Mouse (Mus musculus) layer of hippocampus, postnatal 36 days (tissue): ENCODE results near the gene Pdcd11. TPM values are rescaled to one million over a fixed set of nuclear protein-coding genes. Genes with fewer than 3 reads are reported as not detected.
"Not testable (repeated sequence)": the region's sequence is repeated elsewhere in the genome, so short reads cannot be mapped to it uniquely, and the experiment has no call there.

ENCODE experiments used
- DNase-seq, 2 experiments: peaks; one replicate each; pipeline ENCODE4 v3.0.0; 2022
- total RNA-seq, 2 experiments: library from RNA; stranded (reverse); gene quantifications; 2 replicates each; pipeline ENCODE4 v1.2.3; 2021

Gene Pdcd11
- total RNA-seq, 2 experiments from 2014 or later, result 17.4 to 18.9 TPM

GRCm38 (mm10) chr19:47128164-47128563, 37.6 kb downstream of the Pdcd11 start:
- DNase-seq, result no peak

GRCm38 (mm10) chr19:47128835-47129234, 38.3 kb downstream of the Pdcd11 start:
- no peak for DNase-seq

- DNase-seq, result no peak
Measured at GRCm38 (mm10) chr19:47130551-47131125, 40.1 kb downstream of the Pdcd11 start.

GRCm38 (mm10) chr19:47133161-47133560, 42.6 kb downstream of the Pdcd11 start:
- no peak for DNase-seq

- DNase-seq, result no peak
Measured at GRCm38 (mm10) chr19:47135568-47135967, 45.0 kb downstream of the Pdcd11 start.

GRCm38 (mm10) chr19:47136170-47136569, 45.6 kb downstream of the Pdcd11 start:
- DNase-seq, result no peak

GRCm38 (mm10) chr19:47137051-47137581, 46.5 kb downstream of the Pdcd11 start:
- DNase-seq, result peak; percentile 53 to 76

- DNase-seq, result peak; percentile 42 to 44
Measured at GRCm38 (mm10) chr19:47137771-47138421, 47.3 kb downstream of the Pdcd11 start, which contains the start of gene Calhm2. TSS of gene Calhm2 (minus strand) at chr19:47138294.

- DNase-seq, result not testable (repeated sequence)
Measured at GRCm38 (mm10) chr19:47139611-47140010, 49.0 kb downstream of the Pdcd11 start.

- DNase-seq, result no peak
Measured at GRCm38 (mm10) chr19:47142438-47142837, 51.9 kb downstream of the Pdcd11 start.

GRCm38 (mm10) chr19:47144154-47144553, 53.6 kb downstream of the Pdcd11 start, which contains the start of gene Calhm1:
TSS of gene Calhm1 (minus strand) at chr19:47144254.
- no peak for DNase-seq

- no peak for DNase-seq
Measured at GRCm38 (mm10) chr19:47148267-47148847, 57.8 kb downstream of the Pdcd11 start.

- DNase-seq, result no peak
Measured at GRCm38 (mm10) chr19:47149854-47150253, 59.3 kb downstream of the Pdcd11 start.

GRCm38 (mm10) chr19:47151332-47152061, 60.9 kb downstream of the Pdcd11 start:
- DNase-seq, result no peak

- no peak for DNase-seq
Measured at GRCm38 (mm10) chr19:47152062-47152369, 61.4 kb downstream of the Pdcd11 start.

- no peak for DNase-seq
Measured at GRCm38 (mm10) chr19:47153767-47154166, 63.2 kb downstream of the Pdcd11 start.

GRCm38 (mm10) chr19:47157664-47158063, 67.1 kb downstream of the Pdcd11 start, which contains the start of gene Calhm3:
TSS of gene Calhm3 (minus strand) at chr19:47157764.
- DNase-seq, result no peak

- DNase-seq, result no peak
Measured at GRCm38 (mm10) chr19:47161669-47162068, 71.1 kb downstream of the Pdcd11 start.

- no peak for DNase-seq
Measured at GRCm38 (mm10) chr19:47163176-47163744, 72.7 kb downstream of the Pdcd11 start.

GRCm38 (mm10) chr19:47166758-47167157, 76.2 kb downstream of the Pdcd11 start:
- no peak for DNase-seq

- no peak for DNase-seq
Measured at GRCm38 (mm10) chr19:47167617-47168214, 77.1 kb downstream of the Pdcd11 start.

GRCm38 (mm10) chr19:47168223-47168622, 77.7 kb downstream of the Pdcd11 start:
- DNase-seq, result no peak
